Comparison of ENCODE assay signal across 17 mouse cellular contexts in genomic region chr1:90180966-90181699, GRCm38 (mm10).
"Had no signal": no experiment of that assay in that cellular context is flagged by ENCODE, and none has a peak within 500 bp of the region (broad histone marks: within the 10 kb centered on the region; RNA-seq: fewer than 3 reads in every experiment).

No protein-coding gene starts in this region.

- H3K36me3 ChIP-seq: intestine, embryonic 15.5 days; limb, embryonic 10.5 days; limb, embryonic 13.5 days; liver, embryonic 12.5 days; liver, embryonic 15.5 days; stomach, embryonic 15.5 days had no signal

- H3K27me3 ChIP-seq: intestine, embryonic 15.5 days; liver, embryonic 15.5 days had no signal

- DNase-seq: kidney, adult 11 months; kidney, adult 9 months; kidney, postnatal 14 days; kidney, postnatal 4 days; layer of hippocampus, adult 9-11 months; liver; lung, adult 2 months; lung, postnatal 14 days; lung, postnatal 4 days; midbrain, embryonic 14.5 days; thymus, postnatal 25 days had no signal
